Comparison of ENCODE assay signal across 8 mouse cellular contexts in the genomic region with DNA sequence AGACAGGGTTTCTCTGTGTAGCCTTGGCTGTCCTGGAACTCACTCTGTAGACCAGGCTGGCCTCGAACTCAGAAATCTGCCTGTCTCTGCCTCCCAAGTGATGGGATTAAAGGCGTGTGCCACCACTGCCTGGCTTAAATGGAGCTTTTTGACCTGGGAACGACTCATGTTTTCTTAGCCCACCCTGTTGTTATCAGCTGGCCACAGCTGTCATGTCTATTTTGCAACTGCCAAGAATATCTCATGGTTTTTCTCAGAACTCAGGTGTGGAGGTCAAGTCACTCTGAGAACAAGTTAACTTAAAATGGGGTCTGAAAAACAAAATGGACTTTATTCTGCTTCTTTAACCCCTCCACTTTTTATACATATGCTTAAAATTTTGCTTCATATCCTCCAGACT.
DNase-seq lines count a peak whose midpoint lies in the region; ATAC-seq and TF ChIP-seq lines count a peak whose summit lies in the region.
"Not testable (repeated sequence)": the region's sequence is repeated elsewhere in the genome, so short reads cannot be mapped to it uniquely, and the experiment has no call there.

No protein-coding gene starts in this region.

- peak overlapping the region; percentile 63 for H3K4me2 ChIP-seq in heart, embryonic 13.5 days
- peak overlapping the region; percentile 58; the same call in 1 of the 2 replicates for H3K4me2 ChIP-seq in intestine, embryonic 15.5 days (replicated peaks)
- peak overlapping the region; percentile 76 for H3K4me2 ChIP-seq in liver, embryonic 12.5 days
- peak overlapping the region; percentile 51; the same call in 1 of the 2 replicates for H3K4me2 ChIP-seq in lung, postnatal 0 days (replicated peaks; ENCODE audit: low read depth, low read length)

- not testable (repeated sequence) for H3K36me3 ChIP-seq in heart, embryonic 13.5 days; intestine, embryonic 15.5 days; liver, embryonic 12.5 days; lung, postnatal 0 days (ENCODE audit: insufficient read depth, low read length)

- 0 out of 2 replicates have a peak, but pooled peaks cover 12% of the 10 kb centered on the region for H3K4me1 ChIP-seq in heart, embryonic 13.5 days
- not testable (repeated sequence) for H3K4me1 ChIP-seq in intestine, embryonic 15.5 days (replicated peaks); lung, postnatal 0 days (ENCODE audit: insufficient read depth, low read depth, low read length)
- peaks cover 43% of the 10 kb centered on the region for H3K4me1 ChIP-seq in liver, embryonic 12.5 days

- not testable (repeated sequence) for H3K4me3 ChIP-seq in heart, embryonic 13.5 days; intestine, embryonic 15.5 days (replicated peaks); lung, postnatal 0 days (ENCODE audit: low read depth, low read length)
- H3K4me3 ChIP-seq in liver, embryonic 12.5 days, result peak overlapping the region; percentile 47

- not testable (repeated sequence) for H3K9me3 ChIP-seq in heart, embryonic 13.5 days; intestine, embryonic 15.5 days; liver, embryonic 12.5 days (replicated peaks); lung, postnatal 0 days (ENCODE audit: low read length)

- H3K27ac ChIP-seq in heart, embryonic 13.5 days (replicated peaks), result 0 out of 2 replicates have a peak overlapping the region, but pooled peaks have one; percentile 8
- not testable (repeated sequence) for H3K27ac ChIP-seq in intestine, embryonic 15.5 days; lung, postnatal 0 days (ENCODE audit: low read length)
- peak overlapping the region; percentile 96 for H3K27ac ChIP-seq in liver, embryonic 12.5 days

- TF ChIP-seq EP300 in lung, postnatal 0 days (IDR thresholded peaks at IDR 0.05), result not testable (repeated sequence)

- ATAC-seq in erythroblast, adult 5-6 weeks (replicated peaks; ENCODE audit: low FRiP score, poor library complexity, severe bottlenecking), result peak; percentile 89
- not testable (repeated sequence) for ATAC-seq in heart, embryonic 13.5 days (ENCODE audit: extremely low read depth, insufficient number of reproducible peaks, low FRiP score, low TSS enrichment); lung, postnatal 0 days
- peak; percentile 25; the same call in 1 of the 2 replicates for ATAC-seq in intestine, embryonic 15.5 days
- peak; percentile 93 for ATAC-seq in liver, embryonic 12.5 days

- DNase-seq in MEL-GATA-1-ER (ENCODE audit: extremely low read depth, low read depth), result peak; percentile 83
- not testable (repeated sequence) for DNase-seq in lung, postnatal 0 days (ENCODE audit: low spot score)
- peak; percentile 40 to 68 for DNase-seq in spleen, postnatal 10 days (ENCODE audit: low spot score in 2 of 2)
- DNase-seq in yolk sac, embryonic 10.5 days (ENCODE audit: low spot score), result peak; percentile 7

- not testable (repeated sequence) for H3K9ac ChIP-seq in heart, embryonic 13.5 days; intestine, embryonic 15.5 days; lung, postnatal 0 days (replicated peaks; ENCODE audit: low read depth)
- H3K9ac ChIP-seq in liver, embryonic 12.5 days, result peak overlapping the region; percentile 63

- TF ChIP-seq CTCF in lung, postnatal 0 days (IDR thresholded peaks at IDR 0.05), result not testable (repeated sequence)

- 48% methylated on average over 3 of the region's 3 CpGs for WGBS in heart, embryonic 13.5 days
- 67% methylated on average over 3 of the region's 3 CpGs for WGBS in intestine, embryonic 15.5 days
- 20% methylated on average over 3 of the region's 3 CpGs for WGBS in liver, embryonic 12.5 days (ENCODE audit: insufficient replicate concordance)
- 55% methylated on average over 3 of the region's 3 CpGs for WGBS in lung, postnatal 0 days

- not testable (repeated sequence) for H3K27me3 ChIP-seq in heart, embryonic 13.5 days (replicated peaks); intestine, embryonic 15.5 days (replicated peaks); liver, embryonic 12.5 days (replicated peaks); lung, postnatal 0 days (replicated peaks; ENCODE audit: insufficient read depth, low read length)
